Mouse (Mus musculus) heart, postnatal 0 days (tissue): ENCODE measurements around the gene Dnah8.

Experiments used
- CTCF ChIP-seq: IDR thresholded peaks from 2 replicates; pipeline ENCODE4 v1.5.1; 2016; ENCODE audit warnings: antibody characterized with exemption, control low read depth, low read depth
- EP300 ChIP-seq: IDR thresholded peaks from 2 replicates; pipeline ENCODE4 v1.6.1; 2016; ENCODE audit warnings: antibody characterized with exemption, low read depth

GRCm38 (mm10) chr17:30653010-30653409 is 28.9 kb downstream of the Dnah8 start:
- peak; percentile 19 for TF ChIP-seq CTCF
- no peak for TF ChIP-seq EP300
